Mouse (Mus musculus): ENCODE results near the gene Ephb2. TPM values are rescaled to one million over a fixed set of nuclear protein-coding genes. Genes with fewer than 3 reads are reported as not detected.
A peak's percentile ranks its signal among the peaks of the same experiment; 100 is the strongest.

Ephb2 gene
- polyA plus RNA-seq, 1 experiment from 2014 or later: 2.3 TPM

- TF ChIP-seq CTCF (IDR thresholded peaks at IDR 0.05; ENCODE audit: low read depth): no peak
- no peak for TF ChIP-seq EP300 (optimal IDR thresholded peaks at IDR 0.05)
- Histone ChIP-seq H3K4me2 (replicated peaks; ENCODE audit: low read depth) (no peak overlapping the region), H3K4me3 (ENCODE audit: low read depth, low read length) (no peak overlapping the region), H3K36me3 (ENCODE audit: control insufficient read depth, insufficient read depth, low read length) (no peaks in the 10 kb centered on the region), H3K9me3 (ENCODE audit: control insufficient read depth, low read length) (no peaks in the 10 kb centered on the region), H3K4me1 (replicated peaks; ENCODE audit: control insufficient read depth, insufficient read depth) (no peaks in the 10 kb centered on the region), H3K9ac (ENCODE audit: low read length) (no peak overlapping the region), H3K27ac (replicated peaks) (no peak overlapping the region), H3K27me3 (ENCODE audit: control insufficient read depth, insufficient read depth, low read length) (no peaks in the 10 kb centered on the region)
- 5% methylated on average over 12 of the region's 12 CpGs for WGBS
- ATAC-seq (ENCODE audit: low FRiP score, low TSS enrichment) (no peak), DNase-seq (ENCODE audit: low spot score) (peak; percentile 43)
These were observed 32.0 kb upstream of the Ephb2 start for GRCm38 (mm10) chr4:136867690-136868345.

DNA sequence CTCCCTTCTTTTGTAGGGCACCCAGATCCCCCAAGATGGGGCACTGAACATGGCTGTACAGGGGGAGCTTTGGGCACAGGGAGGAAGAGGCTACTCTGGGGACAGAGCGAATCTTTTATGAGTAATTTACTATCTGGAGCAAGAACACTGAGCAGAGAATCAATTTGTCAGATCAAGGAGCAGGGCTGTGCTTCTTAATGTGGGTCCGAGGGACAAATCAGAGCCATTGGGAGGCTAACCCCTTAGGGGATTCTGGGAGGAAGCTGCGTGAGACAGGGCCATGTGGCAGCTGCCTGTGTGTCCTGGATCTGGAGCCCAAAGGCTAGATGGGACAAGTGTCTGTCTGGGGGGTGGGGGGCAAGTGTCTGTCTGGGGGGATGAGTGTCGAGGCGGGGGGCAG is 29.7 kb upstream of the Ephb2 start:
- WGBS: 67% methylated on average over 5 of the region's 5 CpGs
- no peaks in the 10 kb centered on the region; the same call in 1 of the 2 replicates for H3K4me1 ChIP-seq (replicated peaks; ENCODE audit: control insufficient read depth, insufficient read depth)

DNA sequence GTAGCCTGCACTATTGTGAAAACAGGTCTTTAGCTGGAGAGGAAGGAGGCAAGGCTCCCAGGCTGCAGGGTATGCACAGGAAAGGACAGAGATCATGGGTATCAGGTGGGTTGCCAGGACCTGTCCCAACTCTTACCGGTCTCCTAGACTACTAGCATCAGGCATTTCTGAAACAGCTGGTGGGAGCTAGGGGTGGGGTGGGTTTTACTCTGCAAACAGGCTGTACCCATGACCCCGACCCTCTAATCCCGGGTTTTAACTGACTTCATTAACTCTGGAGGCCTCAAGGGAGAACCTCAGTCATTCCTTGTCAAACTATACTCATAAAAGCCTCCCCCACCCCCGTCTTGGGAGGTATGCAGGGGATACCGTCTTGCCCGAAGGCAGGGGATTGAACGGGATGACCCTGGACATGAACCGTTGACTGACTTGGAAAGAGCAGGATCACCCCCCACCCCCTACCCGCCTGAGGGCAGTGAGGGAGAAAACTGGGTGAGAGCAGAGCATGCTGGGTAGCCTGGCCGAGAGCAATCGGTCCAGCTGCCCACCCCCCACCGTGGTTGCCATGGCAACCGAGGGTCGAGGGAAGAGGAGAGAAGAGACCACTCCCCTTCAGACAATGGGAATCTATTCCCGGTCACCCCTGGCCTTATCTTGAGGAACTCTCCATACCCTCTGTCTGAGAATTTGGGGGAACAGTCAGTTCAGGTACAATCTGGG is 29.1 kb upstream of the Ephb2 start:
- no peak for ATAC-seq (ENCODE audit: low FRiP score, low TSS enrichment)
- H3K9me3 ChIP-seq (ENCODE audit: control insufficient read depth, low read length): no peaks in the 10 kb centered on the region
- no peak overlapping the region for H3K4me3 ChIP-seq (ENCODE audit: low read depth, low read length)
- no peaks in the 10 kb centered on the region; the same call in 1 of the 2 replicates for H3K4me1 ChIP-seq (replicated peaks; ENCODE audit: control insufficient read depth, insufficient read depth)
- no peak for DNase-seq (ENCODE audit: low spot score)
- H3K27me3 ChIP-seq (ENCODE audit: control insufficient read depth, insufficient read depth, low read length): no peaks in the 10 kb centered on the region
- TF ChIP-seq EP300 (optimal IDR thresholded peaks at IDR 0.05) (no peak), CTCF (IDR thresholded peaks at IDR 0.05; ENCODE audit: low read depth) (no peak)
- no peak overlapping the region for H3K9ac ChIP-seq (ENCODE audit: low read length)
- no peaks in the 10 kb centered on the region for H3K36me3 ChIP-seq (ENCODE audit: control insufficient read depth, insufficient read depth, low read length)
- no peak overlapping the region for H3K27ac ChIP-seq (replicated peaks)
- no peak overlapping the region for H3K4me2 ChIP-seq (replicated peaks; ENCODE audit: low read depth)
- 11% methylated on average over 15 of the region's 15 CpGs for WGBS

More for the DNA sequence above, 29.7 kb upstream of the Ephb2 start:
- Histone ChIP-seq H3K9ac (ENCODE audit: low read length) (no peak overlapping the region), H3K4me3 (ENCODE audit: low read depth, low read length) (no peak overlapping the region), H3K36me3 (ENCODE audit: control insufficient read depth, insufficient read depth, low read length) (no peaks in the 10 kb centered on the region), H3K27ac (replicated peaks) (no peak overlapping the region), H3K4me2 (replicated peaks; ENCODE audit: low read depth) (no peak overlapping the region), H3K27me3 (ENCODE audit: control insufficient read depth, insufficient read depth, low read length) (no peaks in the 10 kb centered on the region), H3K9me3 (ENCODE audit: control insufficient read depth, low read length) (no peaks in the 10 kb centered on the region)
- no peak for ATAC-seq (ENCODE audit: low FRiP score, low TSS enrichment)
- TF ChIP-seq EP300 (optimal IDR thresholded peaks at IDR 0.05) (no peak), CTCF (IDR thresholded peaks at IDR 0.05; ENCODE audit: low read depth) (no peak)
- DNase-seq (ENCODE audit: low spot score): no peak

- TF ChIP-seq CTCF (IDR thresholded peaks at IDR 0.05; ENCODE audit: low read depth): no peak
- no peak for TF ChIP-seq EP300 (optimal IDR thresholded peaks at IDR 0.05)
- H3K4me2 ChIP-seq (replicated peaks; ENCODE audit: low read depth): no peak overlapping the region
- DNase-seq (ENCODE audit: low spot score) (no peak), ATAC-seq (ENCODE audit: low FRiP score, low TSS enrichment) (no peak)
- no peaks in the 10 kb centered on the region for H3K27me3 ChIP-seq (ENCODE audit: control insufficient read depth, insufficient read depth, low read length)
- H3K27ac ChIP-seq (replicated peaks): no peak overlapping the region
- no peaks in the 10 kb centered on the region; the same call in 1 of the 2 replicates for H3K4me1 ChIP-seq (replicated peaks; ENCODE audit: control insufficient read depth, insufficient read depth)
- H3K4me3 ChIP-seq (ENCODE audit: low read depth, low read length): no peak overlapping the region
- H3K36me3 ChIP-seq (ENCODE audit: control insufficient read depth, insufficient read depth, low read length): no peaks in the 10 kb centered on the region
- WGBS: 52% methylated on average over 9 of the region's 9 CpGs
- H3K9me3 ChIP-seq (ENCODE audit: control insufficient read depth, low read length): no peaks in the 10 kb centered on the region
- H3K9ac ChIP-seq (ENCODE audit: low read length): no peak overlapping the region
These were observed 27.7 kb upstream of the Ephb2 start for GRCm38 (mm10) chr4:136863517-136863916.

- Histone ChIP-seq H3K4me1 (replicated peaks; ENCODE audit: control insufficient read depth, insufficient read depth) (no peaks in the 10 kb centered on the region; the same call in 1 of the 2 replicates), H3K27me3 (ENCODE audit: control insufficient read depth, insufficient read depth, low read length) (no peaks in the 10 kb centered on the region), H3K4me3 (ENCODE audit: low read depth, low read length) (no peak overlapping the region), H3K9ac (ENCODE audit: low read length) (no peak overlapping the region), H3K4me2 (replicated peaks; ENCODE audit: low read depth) (no peak overlapping the region), H3K9me3 (ENCODE audit: control insufficient read depth, low read length) (no peaks in the 10 kb centered on the region), H3K36me3 (ENCODE audit: control insufficient read depth, insufficient read depth, low read length) (no peaks in the 10 kb centered on the region), H3K27ac (replicated peaks) (no peak overlapping the region)
- TF ChIP-seq CTCF (IDR thresholded peaks at IDR 0.05; ENCODE audit: low read depth) (no peak), EP300 (optimal IDR thresholded peaks at IDR 0.05) (no peak)
- WGBS: 77% methylated on average over 2 of the region's 2 CpGs
- ATAC-seq (ENCODE audit: low FRiP score, low TSS enrichment): no peak
- no peak for DNase-seq (ENCODE audit: low spot score)
These were observed 26.6 kb upstream of the Ephb2 start for GRCm38 (mm10) chr4:136862411-136862810.

DNA sequence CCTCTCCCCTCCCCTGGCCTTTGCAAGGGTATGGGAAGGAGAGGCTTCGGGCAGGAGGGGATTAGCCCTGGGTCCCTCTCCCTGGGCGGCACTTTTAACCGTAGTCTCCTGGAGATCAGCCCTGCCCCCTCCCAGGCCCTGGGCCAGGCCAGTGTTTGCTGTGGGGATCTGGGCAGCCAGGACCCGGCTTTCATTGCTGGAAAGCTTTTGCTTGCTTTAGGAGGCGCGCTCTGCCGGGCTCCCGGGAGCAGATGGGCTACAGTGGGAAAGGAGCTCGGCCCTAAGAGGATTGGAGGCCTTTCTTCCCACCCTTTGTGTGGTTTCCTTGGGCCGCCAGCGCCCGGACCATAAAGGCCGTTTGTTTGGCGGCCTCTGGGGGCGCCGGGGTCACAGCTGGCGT is 26.0 kb upstream of the Ephb2 start:
- Histone ChIP-seq H3K4me3 (ENCODE audit: low read depth, low read length) (no peak overlapping the region), H3K9me3 (ENCODE audit: control insufficient read depth, low read length) (no peaks in the 10 kb centered on the region), H3K27me3 (ENCODE audit: control insufficient read depth, insufficient read depth, low read length) (no peaks in the 10 kb centered on the region), H3K4me2 (replicated peaks; ENCODE audit: low read depth) (peak overlapping the region; percentile 27; the same call in 1 of the 2 replicates), H3K27ac (replicated peaks) (no peak overlapping the region), H3K4me1 (replicated peaks; ENCODE audit: control insufficient read depth, insufficient read depth) (no peaks in the 10 kb centered on the region; the same call in 1 of the 2 replicates), H3K9ac (ENCODE audit: low read length) (peak overlapping the region; percentile 23; the same call in 1 of the 2 replicates), H3K36me3 (ENCODE audit: control insufficient read depth, insufficient read depth, low read length) (no peaks in the 10 kb centered on the region)
- no peak for TF ChIP-seq EP300 (optimal IDR thresholded peaks at IDR 0.05)
- 0 out of 2 replicates have a peak, but pooled peaks have one; percentile 3 for TF ChIP-seq CTCF (IDR thresholded peaks at IDR 0.05; ENCODE audit: low read depth)
- DNase-seq (ENCODE audit: low spot score): peak; percentile 43
- ATAC-seq (ENCODE audit: low FRiP score, low TSS enrichment): peak; percentile 11; the same call in 1 of the 2 replicates
- WGBS: 7% methylated on average over 16 of the region's 17 CpGs
